Mouse (Mus musculus): Measurements from ENCODE around the gene Aqp2.

Aqp2 gene

GRCm38 (mm10) chr15:99578802-99579485 lies at the start of gene Aqp2:
TSS of gene Aqp2 (plus strand) at chr15:99579055.
- no peak for DNase-seq (ENCODE audit: low read depth)

- DNase-seq (ENCODE audit: low read depth): no peak
Observed at GRCm38 (mm10) chr15:99531146-99531545, 47.7 kb upstream of the Aqp2 start.

GRCm38 (mm10) chr15:99532023-99532422 lies 46.8 kb upstream of the Aqp2 start:
- DNase-seq (ENCODE audit: low read depth): no peak

- DNase-seq (ENCODE audit: low read depth): no peak
Observed at GRCm38 (mm10) chr15:99536889-99537862, 41.7 kb upstream of the Aqp2 start.

- DNase-seq (ENCODE audit: low read depth): no peak
Observed at GRCm38 (mm10) chr15:99539891-99540290, 39.0 kb upstream of the Aqp2 start.

- no peak for DNase-seq (ENCODE audit: low read depth)
Observed at GRCm38 (mm10) chr15:99544047-99544446, 34.8 kb upstream of the Aqp2 start.

- DNase-seq (ENCODE audit: low read depth): no peak
Observed at GRCm38 (mm10) chr15:99546596-99546995, 32.3 kb upstream of the Aqp2 start.

GRCm38 (mm10) chr15:99547732-99548131 lies 31.1 kb upstream of the Aqp2 start:
- no peak for DNase-seq (ENCODE audit: low read depth)

GRCm38 (mm10) chr15:99549901-99550300 lies 29.0 kb upstream of the Aqp2 start:
- no peak for DNase-seq (ENCODE audit: low read depth)

- DNase-seq (ENCODE audit: low read depth): no peak
Observed at GRCm38 (mm10) chr15:99553767-99554166, 25.1 kb upstream of the Aqp2 start.

GRCm38 (mm10) chr15:99558947-99559346 lies 19.9 kb upstream of the Aqp2 start:
- no peak for DNase-seq (ENCODE audit: low read depth)

- DNase-seq (ENCODE audit: low read depth): no peak
Observed at GRCm38 (mm10) chr15:99560246-99560645, 18.6 kb upstream of the Aqp2 start.

GRCm38 (mm10) chr15:99567371-99567770 lies 11.5 kb upstream of the Aqp2 start:
- no peak for DNase-seq (ENCODE audit: low read depth)

GRCm38 (mm10) chr15:99568682-99569081 lies 10.2 kb upstream of the Aqp2 start:
- no peak for DNase-seq (ENCODE audit: low read depth)

- DNase-seq (ENCODE audit: low read depth): no peak
Observed at GRCm38 (mm10) chr15:99569123-99569522, 9.7 kb upstream of the Aqp2 start.

- DNase-seq (ENCODE audit: low read depth): no peak
Observed at GRCm38 (mm10) chr15:99583463-99584344, 4.8 kb downstream of the Aqp2 start.

GRCm38 (mm10) chr15:99584407-99585202 lies 5.8 kb downstream of the Aqp2 start:
- DNase-seq (ENCODE audit: low read depth): peak; percentile 48

- DNase-seq (ENCODE audit: low read depth): peak; percentile 63
Observed at GRCm38 (mm10) chr15:99585741-99586140, 6.9 kb downstream of the Aqp2 start.

GRCm38 (mm10) chr15:99586525-99586924 lies 7.7 kb downstream of the Aqp2 start:
- DNase-seq (ENCODE audit: low read depth): no peak

GRCm38 (mm10) chr15:99589237-99589636 lies 10.4 kb downstream of the Aqp2 start:
- DNase-seq (ENCODE audit: low read depth): peak; percentile 26

GRCm38 (mm10) chr15:99589704-99590103 lies 10.8 kb downstream of the Aqp2 start:
- no peak for DNase-seq (ENCODE audit: low read depth)
